Mouse (Mus musculus) splenic B cell, adult 2 months (primary cell): ENCODE data around the gene Rubcnl.
A peak's percentile ranks its signal among the peaks of the same experiment; 100 is the strongest.

Source experiments
- DNase-seq: peaks from one replicate; pipeline ENCODE4 v3.0.0-alpha.2; 2011; ENCODE audit warnings: low read depth, low spot score
- H3K27me3 ChIP-seq: 2 replicates; pipeline ENCODE4 v1.6.1; 2012; ENCODE audit warnings: mild to moderate bottlenecking, low read length, moderate library complexity, mixed read lengths; ENCODE audit not compliant: control insufficient read depth, poor library complexity, insufficient read depth, severe bottlenecking
- H3K36me3 ChIP-seq: 2 replicates; pipeline ENCODE4 v1.6.1; 2012; ENCODE audit warnings: mild to moderate bottlenecking, low read length, moderate library complexity, mixed read lengths; ENCODE audit not compliant: control insufficient read depth, poor library complexity, insufficient read depth, severe bottlenecking

Rubcnl gene

GRCm38 (mm10) chr14:75001364-75001763 is 14.5 kb upstream of the Rubcnl start:
- no peak for DNase-seq
- Histone ChIP-seq H3K36me3 (no peaks in the 10 kb centered on the region), H3K27me3 (no peaks in the 10 kb centered on the region)

- Histone ChIP-seq H3K27me3 (no peaks in the 10 kb centered on the region), H3K36me3 (no peaks in the 10 kb centered on the region)
- DNase-seq: no peak
Measured at GRCm38 (mm10) chr14:75003356-75003755, 12.5 kb upstream of the Rubcnl start.

GRCm38 (mm10) chr14:75005478-75006199 is 10.2 kb upstream of the Rubcnl start:
- no peaks in the 10 kb centered on the region for H3K36me3 ChIP-seq
- peak; percentile 48 for DNase-seq
- no peaks in the 10 kb centered on the region for H3K27me3 ChIP-seq

DNA sequence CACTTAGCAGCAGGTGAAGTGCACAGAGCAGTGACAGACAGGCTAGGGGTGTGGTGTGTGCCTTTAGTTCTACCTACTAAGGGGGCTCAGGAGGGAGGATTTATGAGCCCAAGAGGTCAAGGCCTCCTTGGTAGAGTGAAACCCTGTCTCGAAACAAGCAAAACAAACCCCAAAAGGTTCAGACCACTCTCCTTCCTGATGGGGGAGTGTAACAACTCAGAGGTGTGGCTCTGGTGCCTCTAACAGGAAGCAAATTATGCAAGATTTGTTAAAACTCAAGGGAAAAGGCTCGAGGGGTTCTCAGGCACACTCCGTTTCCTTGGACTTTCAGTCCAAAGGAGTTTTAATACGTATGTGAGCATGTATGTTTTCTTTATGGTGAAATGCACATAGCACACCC is 5.5 kb upstream of the Rubcnl start:
- peak; percentile 41 for DNase-seq
- Histone ChIP-seq H3K27me3 (no peaks in the 10 kb centered on the region), H3K36me3 (no peaks in the 10 kb centered on the region)

DNA sequence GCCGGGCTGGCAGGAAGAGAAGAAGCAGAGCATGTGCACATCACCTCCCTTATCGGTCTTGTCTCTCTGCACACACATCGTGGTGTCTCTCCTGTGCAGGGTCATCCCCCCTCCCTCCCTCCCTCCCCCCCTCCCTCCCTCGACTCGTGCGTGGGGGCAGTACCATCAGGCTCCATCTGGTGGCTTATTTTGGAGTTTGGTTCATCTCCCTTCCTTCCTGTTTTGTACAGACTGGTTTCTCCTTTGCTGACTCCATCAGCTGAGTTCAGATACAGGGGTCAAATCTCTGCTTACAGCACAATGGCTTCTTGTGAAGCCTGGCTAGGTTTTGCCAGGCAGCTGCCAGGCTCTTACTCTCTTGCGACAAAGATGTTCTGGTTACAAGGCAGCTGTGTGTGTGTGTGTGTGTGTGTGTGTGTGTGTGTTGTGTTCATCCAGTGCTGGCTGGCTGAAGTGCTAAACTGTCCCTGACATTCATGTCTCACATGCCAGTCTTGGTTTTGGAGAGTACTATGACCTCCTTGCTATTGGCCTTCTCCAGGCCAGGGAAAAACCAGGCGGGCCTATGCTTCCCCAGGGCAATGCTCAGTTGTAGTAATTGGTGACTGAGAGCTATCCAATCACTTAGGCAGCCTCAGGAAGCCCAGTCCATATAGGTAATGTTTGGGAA is 4.7 kb upstream of the Rubcnl start:
- Histone ChIP-seq H3K36me3 (no peaks in the 10 kb centered on the region), H3K27me3 (no peaks in the 10 kb centered on the region)
- peak; percentile 78 for DNase-seq

DNA sequence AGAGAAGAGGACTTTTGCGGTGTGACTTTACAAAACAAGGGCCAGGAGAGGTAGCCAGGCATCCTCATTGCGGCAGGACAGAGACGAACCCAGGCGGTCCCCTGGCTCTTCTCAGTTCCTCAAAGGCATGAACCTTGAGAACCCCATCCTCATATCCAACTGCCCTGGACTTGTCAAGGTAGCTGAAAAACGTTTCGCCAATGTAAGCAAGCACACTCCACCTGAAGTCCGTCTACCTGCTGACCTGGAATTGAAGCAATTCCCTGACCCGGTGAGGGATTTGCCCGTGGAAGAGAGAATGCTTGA is 841 bp downstream of the Rubcnl start:
- no peaks in the 10 kb centered on the region for H3K27me3 ChIP-seq
- no peaks in the 10 kb centered on the region; the same call in 1 of the 2 replicates for H3K36me3 ChIP-seq
- DNase-seq: peak; percentile 59

DNA sequence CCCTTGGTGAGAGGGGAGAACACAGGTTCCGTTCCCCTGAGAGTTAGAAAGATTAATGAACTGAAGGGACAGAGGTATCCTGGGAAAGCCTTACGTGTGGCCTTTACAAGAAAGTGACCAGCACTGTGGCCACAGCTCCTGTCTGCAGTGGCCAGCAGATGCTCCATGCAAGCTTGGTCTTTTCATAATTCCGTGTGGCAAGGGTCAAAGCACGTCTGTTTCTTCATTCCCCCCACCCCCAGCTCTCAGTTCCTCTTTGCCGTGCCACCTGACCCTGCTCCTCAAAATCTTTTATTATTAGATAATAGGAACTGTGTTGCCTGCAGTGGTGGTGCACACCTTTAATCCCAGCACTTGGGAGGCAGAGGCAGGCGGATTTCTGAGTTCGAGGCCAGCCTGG is 1.4 kb downstream of the Rubcnl start:
- peak; percentile 76 for DNase-seq
- Histone ChIP-seq H3K27me3 (no peaks in the 10 kb centered on the region), H3K36me3 (no peaks in the 10 kb centered on the region; the same call in 1 of the 2 replicates)

DNA sequence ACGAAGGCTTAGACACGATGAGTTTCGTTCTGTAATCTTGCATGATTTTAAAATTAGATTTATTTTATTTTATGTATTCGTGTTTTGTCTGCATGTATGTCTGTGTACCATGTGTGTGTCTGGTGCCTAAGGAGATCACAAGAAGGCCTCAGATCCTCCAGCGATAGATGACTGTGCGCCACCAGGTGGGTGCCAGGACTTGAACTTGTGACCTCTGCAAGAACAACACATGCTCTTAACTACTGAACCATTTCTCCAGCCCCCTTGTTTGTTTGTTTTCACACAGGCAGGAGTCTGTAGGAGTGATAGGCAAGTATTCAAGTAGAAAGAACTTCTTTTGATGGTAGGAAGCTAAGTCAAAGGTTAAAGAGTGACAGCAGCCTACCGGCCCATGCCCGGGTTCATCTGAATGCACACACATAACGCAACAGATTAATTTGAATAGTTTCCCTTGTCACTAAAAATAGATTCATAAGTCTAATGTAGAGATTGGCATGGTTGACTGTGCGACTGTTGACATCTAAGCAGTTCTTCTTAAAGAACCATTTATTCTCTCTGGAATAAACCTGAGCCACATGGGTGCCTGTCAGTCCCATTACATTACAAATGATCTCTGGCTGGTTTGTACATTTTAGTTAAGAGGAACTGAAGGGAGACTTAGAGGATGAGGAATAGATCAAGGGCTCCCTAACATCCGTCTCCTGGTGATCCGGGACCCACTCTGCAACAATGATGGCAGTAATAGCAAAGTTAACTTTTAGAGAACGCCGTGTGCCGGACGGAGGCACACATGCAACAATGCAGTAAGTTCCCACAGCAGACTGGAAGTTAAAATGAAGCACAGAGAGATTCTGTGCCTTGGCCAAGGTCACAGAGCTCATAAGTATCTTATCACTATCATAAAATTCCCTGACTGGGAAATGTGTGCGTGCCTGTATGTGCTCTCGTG is 2.3 kb downstream of the Rubcnl start:
- DNase-seq: peak; percentile 81
- Histone ChIP-seq H3K36me3 (no peaks in the 10 kb centered on the region; the same call in 1 of the 2 replicates), H3K27me3 (no peaks in the 10 kb centered on the region)

- Histone ChIP-seq H3K27me3 (no peaks in the 10 kb centered on the region), H3K36me3 (no peaks in the 10 kb centered on the region; the same call in 1 of the 2 replicates)
- DNase-seq: peak; percentile 64
Measured at GRCm38 (mm10) chr14:75018829-75019228, 3.0 kb downstream of the Rubcnl start.

DNA sequence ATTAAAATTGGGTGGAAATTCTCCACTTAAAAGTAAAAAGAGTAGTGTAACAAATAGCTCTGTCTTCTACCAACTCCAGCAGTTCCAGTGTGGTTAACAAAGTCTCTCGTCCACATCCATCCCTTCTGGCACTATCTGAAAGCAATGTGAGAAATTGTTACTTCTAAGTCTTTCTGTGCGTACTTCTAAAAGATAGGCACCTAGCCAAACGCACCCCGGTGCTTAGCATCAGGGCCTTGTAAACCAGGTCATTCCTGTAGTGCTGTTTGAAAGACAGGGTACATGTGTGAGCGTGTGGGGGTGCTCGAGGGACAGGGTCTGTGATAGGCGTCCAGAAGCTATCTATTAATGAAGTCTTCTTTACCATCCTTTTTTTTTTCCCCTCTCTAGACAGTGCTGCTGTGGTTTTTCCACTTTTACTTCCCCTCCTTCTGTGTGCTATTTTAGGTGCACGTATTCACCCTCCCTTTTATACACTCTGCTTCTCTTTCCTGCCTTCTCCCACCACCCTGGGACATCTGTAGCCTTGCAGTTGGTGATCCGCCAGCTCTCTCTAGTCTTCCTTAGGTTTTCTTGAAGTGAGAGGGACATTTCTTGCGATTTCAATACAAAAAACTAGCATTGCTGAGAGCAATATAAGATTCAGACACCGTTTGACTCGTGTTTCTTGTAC is 4.9 kb downstream of the Rubcnl start:
- Histone ChIP-seq H3K27me3 (no peaks in the 10 kb centered on the region), H3K36me3 (no peaks in the 10 kb centered on the region; the same call in 1 of the 2 replicates)
- peak; percentile 23 for DNase-seq

- H3K27me3 ChIP-seq: no peaks in the 10 kb centered on the region
- DNase-seq: peak; percentile 71
Measured at GRCm38 (mm10) chr14:75022522-75022921, 6.7 kb downstream of the Rubcnl start.

GRCm38 (mm10) chr14:75024793-75025710 is 9.2 kb downstream of the Rubcnl start:
- DNase-seq: peak; percentile 80
- Histone ChIP-seq H3K27me3 (no peaks in the 10 kb centered on the region), H3K36me3 (peaks cover 2% of the 10 kb centered on the region)

More at GRCm38 (mm10) chr14:75022522-75022921, 6.7 kb downstream of the Rubcnl start:
- no peaks in the 10 kb centered on the region; the same call in 1 of the 2 replicates for H3K36me3 ChIP-seq

DNA sequence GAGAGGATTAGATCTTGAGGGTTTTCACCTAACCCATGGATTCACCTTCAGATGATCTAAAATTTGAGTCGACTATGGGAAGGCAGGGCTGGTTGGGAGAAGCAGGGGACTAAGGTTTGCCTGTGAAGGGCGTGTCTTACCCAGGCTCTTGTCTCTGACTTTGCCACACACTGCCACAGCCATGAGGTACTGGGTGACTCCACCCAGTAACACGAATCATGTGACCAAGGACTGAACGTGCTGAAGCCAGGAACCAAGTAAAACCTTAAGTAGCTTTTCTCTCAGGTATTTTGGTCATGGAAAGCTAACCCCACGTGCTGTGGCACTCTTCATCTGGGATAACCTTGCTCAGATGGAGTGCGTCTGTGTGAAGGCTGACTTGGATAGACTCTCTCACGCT is 14.9 kb downstream of the Rubcnl start:
- peaks cover 11% of the 10 kb centered on the region for H3K36me3 ChIP-seq
- DNase-seq: peak; percentile 49
- no peaks in the 10 kb centered on the region for H3K27me3 ChIP-seq
